Mouse (Mus musculus) olfactory bulb, adult 2 months (tissue): ENCODE data around the gene Gm13083.
"Not testable (repeated sequence)": the region's sequence is repeated elsewhere in the genome, so short reads cannot be mapped to it uniquely, and the experiment has no call there.

Experiments
- CTCF ChIP-seq: fragments of 200-500 bp; IDR thresholded peaks from 2 replicates; pipeline ENCODE4 v1.5.1; 2012; ENCODE audit warnings: low read depth, mild to moderate bottlenecking, low read length, moderate library complexity; ENCODE audit not compliant: insufficient read depth
- POLR2A ChIP-seq: fragments of 200-500 bp; IDR thresholded peaks from 2 replicates; pipeline ENCODE4 v1.6.1; 2012; ENCODE audit warnings: mild to moderate bottlenecking, low read depth, low read length, moderate library complexity; ENCODE audit not compliant: insufficient read depth

- not testable (repeated sequence) for TF ChIP-seq POLR2A, CTCF
These were observed 2.9 kb upstream of the Gm13083 start for GRCm38 (mm10) chr4:143611927-143612326.
